Mouse (Mus musculus) urinary bladder, postnatal 4 days (tissue): ENCODE measurements around the gene Ctsh.

Experiments
- DNase-seq, 2 experiments: peaks; one replicate each; pipeline ENCODE4 v3.0.0; 2021 to 2022; ENCODE audit warnings: low spot score in 2 of 2

Ctsh gene

DNA sequence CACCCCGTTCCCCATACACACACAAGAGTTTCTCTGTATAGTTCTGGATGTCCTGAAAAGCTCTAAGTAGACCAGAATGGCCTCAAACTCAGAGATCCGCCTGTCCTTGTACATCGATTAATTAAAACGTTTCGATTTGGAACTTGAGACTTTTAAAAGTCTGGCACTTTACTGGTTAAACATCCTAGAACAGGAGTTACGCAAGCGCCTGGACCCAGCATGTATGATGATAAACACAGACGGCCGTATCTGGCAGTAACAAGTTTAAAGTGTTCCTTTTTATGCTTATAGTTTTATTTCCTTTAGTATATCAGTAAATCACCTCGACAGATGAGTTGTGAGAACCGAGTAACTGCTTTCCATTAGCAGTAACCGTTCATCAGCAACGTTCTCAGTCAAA, 59.2 kb downstream of the Ctsh start:
- no peak for DNase-seq

DNA sequence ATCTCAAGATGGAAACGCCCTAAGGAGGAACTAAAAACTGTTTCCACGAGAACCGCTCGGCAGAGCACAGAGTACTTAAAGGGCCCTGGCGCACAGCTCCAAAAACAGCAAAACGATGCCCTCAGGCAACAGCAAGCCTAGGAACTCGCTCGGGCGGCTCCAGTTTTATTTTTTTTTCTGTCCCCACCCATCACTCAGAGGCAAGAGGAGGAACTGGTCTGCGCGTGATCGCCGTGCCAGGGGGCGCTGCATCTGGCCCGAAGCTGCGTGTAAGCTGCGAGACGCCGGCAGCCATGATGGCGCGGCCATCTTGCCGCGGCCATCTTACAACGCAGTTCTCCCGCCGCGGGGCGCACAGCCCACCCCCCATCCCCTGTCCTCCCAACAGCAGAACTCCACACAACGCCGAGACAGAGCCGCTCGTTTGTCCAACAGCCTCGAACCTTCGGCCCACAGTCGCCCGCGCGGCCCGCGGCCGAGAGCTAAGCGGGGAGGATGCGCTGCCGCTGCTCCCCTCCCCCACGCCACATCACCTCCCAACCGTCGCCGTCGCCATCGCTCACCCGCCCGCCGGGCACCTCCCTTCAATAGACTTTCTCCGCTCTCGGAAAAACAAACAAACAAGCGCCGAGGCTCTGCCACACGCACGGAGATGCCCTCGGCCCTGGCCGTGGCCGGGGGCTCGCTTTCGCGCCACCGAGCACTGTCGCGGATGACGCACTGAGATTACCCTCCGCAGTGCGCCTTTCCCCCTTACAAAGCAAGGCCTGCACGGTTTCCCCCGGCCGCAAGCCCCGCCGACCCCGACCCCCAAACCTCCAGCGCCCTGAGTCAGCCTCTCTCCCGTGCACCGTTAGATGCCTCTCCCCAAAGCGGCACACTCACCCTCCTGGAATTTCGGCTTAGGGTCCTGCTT, 60.0 kb downstream of the Ctsh start:
- DNase-seq = peak; percentile 88 to 89

DNA sequence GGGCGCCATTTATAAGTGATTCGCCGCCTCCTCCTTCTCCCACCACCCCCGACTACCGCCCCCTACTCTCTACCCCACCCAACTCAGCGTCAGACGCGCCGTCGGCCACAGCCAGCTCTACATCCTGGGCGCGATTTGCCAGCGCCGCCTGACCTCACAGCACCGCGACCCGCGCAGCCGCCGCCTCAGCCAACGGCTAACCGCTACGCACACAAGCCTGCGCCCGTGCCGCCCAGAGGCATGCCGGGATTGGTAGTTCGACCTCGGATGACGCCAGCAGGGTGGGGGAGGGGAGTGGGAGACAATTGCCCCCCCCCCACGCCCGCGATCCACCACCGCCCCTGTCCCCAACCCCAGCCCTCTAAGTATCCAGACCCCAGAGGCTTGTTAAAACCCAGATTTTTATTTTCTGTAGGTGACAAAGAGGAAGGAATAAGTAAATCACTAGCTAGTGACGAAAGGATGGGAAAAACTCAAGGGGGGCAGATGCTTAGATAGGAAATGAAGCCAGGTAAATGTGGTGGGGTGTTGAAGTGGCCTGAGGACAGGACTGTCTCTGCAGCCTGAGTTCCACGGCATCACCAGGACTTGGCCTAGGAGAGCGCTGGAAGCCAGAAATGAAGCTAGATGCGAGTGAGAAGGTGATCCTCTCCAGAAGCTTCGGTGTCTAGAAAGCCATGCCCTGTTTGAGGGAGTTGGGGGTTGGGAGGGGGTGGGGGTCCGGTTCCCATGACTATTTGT, 60.8 kb downstream of the Ctsh start, which contains the start of gene Morf4l1:
Gene Morf4l1, minus strand, starts transcription at position 208 of the 741 bp plus-strand sequence.
- DNase-seq = peak; percentile 97 to 98

DNA sequence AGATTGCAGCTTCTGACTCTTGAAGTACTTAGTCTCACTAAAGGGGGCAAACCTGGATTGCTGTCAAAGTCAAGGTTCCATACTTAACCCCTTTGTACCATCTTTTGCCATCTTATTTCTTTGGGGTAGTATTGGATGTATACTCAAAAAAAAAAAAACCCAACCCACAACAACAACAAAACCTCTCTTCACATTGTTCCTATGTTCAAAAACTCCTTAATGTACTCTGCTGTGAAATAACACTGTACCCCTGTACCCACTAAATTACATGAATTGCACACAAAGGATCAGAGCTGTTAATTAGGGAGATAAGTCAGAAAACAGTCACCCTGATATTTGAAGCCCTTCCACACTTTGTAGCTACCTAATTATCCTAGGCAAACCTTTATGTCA, 61.4 kb downstream of the Ctsh start:
- DNase-seq = no peak

DNA sequence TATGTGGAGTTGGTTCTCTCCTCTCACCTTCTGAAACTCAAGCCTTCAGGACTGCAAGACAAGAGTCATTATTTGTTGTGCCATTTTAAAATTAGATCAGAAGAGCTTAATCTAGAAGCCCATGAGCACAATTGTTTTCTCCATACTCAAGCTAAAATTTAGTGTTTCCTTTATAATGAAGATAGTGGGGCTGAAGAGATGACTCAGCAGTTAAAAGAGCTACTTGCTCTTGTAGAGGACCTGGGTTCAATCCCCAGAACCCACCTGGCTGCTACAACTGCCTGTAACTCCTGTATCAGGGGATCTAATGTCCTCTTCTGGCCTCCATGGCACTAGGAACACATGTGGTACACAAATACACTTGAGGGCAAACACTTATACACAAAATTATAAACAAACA, 63.3 kb downstream of the Ctsh start:
- no peak for DNase-seq

DNA sequence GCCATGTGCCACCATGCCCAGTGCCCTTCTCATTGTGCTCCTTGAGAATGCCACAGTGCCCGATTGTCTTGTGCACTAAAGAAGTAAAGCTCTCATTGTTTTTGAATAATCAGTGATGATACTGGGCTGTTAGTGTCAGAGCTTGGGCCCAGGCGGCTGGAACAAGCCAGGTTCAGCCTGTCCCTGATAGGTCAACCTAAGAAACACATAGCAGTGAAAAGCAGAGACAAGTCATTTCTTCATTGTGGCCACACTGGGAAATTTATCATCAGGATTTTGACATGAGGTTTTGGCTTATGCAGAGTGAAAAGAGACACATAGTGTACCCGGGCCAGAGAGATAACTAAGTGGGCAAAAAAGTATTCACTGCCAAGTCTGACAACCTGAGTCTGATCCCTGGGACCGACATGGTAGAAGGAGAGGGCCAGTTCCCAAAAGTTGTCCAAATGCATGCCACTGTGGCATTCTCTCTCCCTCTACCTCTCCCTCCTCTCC, 68.3 kb downstream of the Ctsh start:
- DNase-seq = no peak

DNA sequence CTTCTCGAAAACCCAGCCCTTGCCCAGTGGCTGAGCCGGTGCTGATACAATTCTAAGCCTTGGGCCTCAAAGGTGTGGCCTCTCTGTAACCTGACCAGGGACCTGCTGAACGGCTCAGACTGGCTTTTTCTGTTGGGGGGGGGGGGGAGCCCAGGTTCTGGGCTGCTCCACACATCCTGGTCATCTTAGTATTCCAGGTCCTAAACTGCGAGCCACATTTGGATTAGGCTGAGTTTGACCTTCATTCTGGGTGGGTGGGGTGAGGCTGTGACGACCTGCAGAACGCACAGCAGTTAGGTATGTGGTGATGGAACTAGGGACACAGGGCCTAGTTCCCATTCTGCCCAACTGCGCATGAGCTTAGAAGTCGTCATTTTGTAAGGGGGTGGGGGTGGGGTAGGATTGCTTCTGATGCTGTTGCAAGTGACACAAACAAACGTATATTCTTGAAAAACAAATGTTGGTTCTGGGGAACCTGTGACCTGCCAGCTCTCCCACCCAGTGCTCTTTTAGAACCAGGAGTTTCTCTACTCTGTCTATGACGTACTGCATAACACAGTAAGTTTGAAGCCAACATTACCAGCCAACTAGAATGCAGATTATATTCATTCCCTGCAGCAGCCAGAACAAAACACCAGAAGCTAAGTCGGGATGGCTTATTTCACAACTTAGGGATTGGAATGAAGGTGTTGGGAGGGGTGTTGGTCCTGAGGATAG, 70.4 kb downstream of the Ctsh start:
- no peak for DNase-seq

DNA sequence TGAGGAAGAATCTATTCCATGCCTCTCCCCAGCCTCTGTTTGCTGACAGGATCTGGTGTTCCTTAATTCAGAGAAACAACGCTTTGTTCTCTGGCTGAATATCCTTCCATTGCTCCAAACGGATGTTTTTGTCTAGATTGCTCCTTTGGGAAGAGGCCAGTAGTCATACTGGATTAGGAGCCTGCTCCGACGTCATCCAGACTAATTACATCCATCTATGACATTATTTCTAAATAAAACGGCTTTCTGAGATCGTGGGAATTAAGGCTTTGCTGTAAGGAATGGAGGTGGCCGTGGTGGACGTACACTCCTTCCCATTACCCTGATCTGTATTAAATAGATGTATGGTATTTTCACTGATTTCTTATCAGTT, 70.9 kb downstream of the Ctsh start:
- DNase-seq = no peak
